Comparison of ENCODE assay signal across 30 mouse cellular contexts in the genomic region with DNA sequence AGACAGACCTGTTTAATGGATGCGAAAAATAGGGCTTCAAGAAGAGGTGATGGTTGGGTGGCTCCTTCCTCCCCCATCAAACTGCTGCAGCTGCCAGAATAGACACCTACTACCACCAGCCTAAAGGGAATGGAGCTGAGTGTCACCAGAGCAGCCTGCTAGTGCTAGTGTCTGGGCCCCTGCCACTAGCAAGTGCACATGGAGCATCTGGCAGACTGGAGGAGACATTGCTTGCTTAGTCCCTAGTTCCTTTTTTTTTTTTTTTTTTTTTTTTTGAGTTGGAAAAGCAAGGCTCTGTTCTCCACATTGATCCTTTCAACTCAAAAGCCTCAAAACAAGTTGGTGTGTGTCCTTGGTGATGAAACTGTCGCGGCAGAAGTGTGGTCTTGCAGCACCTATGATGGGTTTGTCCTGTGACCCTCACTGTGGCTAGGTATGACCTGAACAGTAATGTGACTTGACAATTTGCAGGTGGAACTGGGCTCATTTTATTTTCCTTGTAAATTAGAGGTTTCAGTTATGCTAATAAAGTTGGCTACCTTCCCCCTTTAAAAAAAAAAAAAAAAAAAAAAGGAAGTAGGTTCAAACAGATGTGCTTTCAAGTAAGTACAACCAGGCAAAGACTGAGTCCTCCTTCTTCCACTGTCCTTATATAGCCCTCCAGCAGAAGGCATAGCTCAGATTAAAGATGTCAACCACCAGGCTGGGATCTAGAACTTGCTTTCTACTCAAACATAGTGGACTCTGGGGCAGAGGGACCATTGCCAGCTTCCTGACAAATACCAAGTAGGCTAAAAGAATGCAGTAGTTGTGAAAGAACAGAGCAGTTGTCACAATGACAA. TPM values are rescaled to one million over a fixed set of nuclear protein-coding genes. Genes with fewer than 3 reads are reported as not detected.
A peak's percentile ranks its signal among the peaks of the same experiment; 100 is the strongest.
DNase-seq lines count a peak whose midpoint lies in the region; ATAC-seq and TF ChIP-seq lines count a peak whose summit lies in the region.
"Not testable (repeated sequence)": the region's sequence is repeated elsewhere in the genome, so short reads cannot be mapped to it uniquely, and the experiment has no call there.
"Had no signal": no experiment of that assay in that cellular context is flagged by ENCODE, and none has a peak within 500 bp of the region (broad histone marks: within the 10 kb centered on the region; RNA-seq: fewer than 3 reads in every experiment).

No protein-coding gene starts in this region.

- H3K4me3 ChIP-seq in CH12.LX (replicated peaks in 1 of 3; ENCODE audit: low read depth in 2 of 3, low read length in 2 of 3, poor library complexity in 1 of 3) = peak overlapping the region in 1 of 3 experiments; percentile 28
- H3K4me3 ChIP-seq in liver, postnatal 0 days (ENCODE audit: low read depth, low read length) = not testable (repeated sequence)

- TF ChIP-seq EP300 in CH12.LX (IDR thresholded peaks at IDR 0.05; ENCODE audit: low read length) = peak; percentile 88
- TF ChIP-seq EP300 in liver, postnatal 0 days (IDR thresholded peaks at IDR 0.05; ENCODE audit: low read depth) = not testable (repeated sequence)

- peak overlapping the region; percentile 66; the same call in 1 of the 2 replicates for H3K9ac ChIP-seq in CH12.LX (ENCODE audit: insufficient read depth, low read depth)
- not testable (repeated sequence) for H3K9ac ChIP-seq in liver, postnatal 0 days (replicated peaks)

- WGBS in liver, postnatal 0 days (ENCODE audit: insufficient replicate concordance) = 52% methylated on average over 3 of the region's 3 CpGs

- H3K4me2 ChIP-seq in CH12.LX (ENCODE audit: insufficient read depth, low read depth, poor library complexity, severe bottlenecking) = peak overlapping the region; percentile 88; the same call in 1 of the 2 replicates
- H3K4me2 ChIP-seq in liver, postnatal 0 days (ENCODE audit: low read depth, low read length) = not testable (repeated sequence)

- TF ChIP-seq RAD21 in CH12.LX (IDR thresholded peaks at IDR 0.05; ENCODE audit: low read depth, low read length) = not testable (repeated sequence)

- H3K4me1 ChIP-seq in CH12.LX (ENCODE audit: control insufficient read depth in 1 of 2, insufficient read depth in 2 of 2) = peaks cover 8 to 23% of the 10 kb centered on the region in 2 experiments
- not testable (repeated sequence) for H3K4me1 ChIP-seq in liver, postnatal 0 days (ENCODE audit: insufficient read depth)

- DNase-seq in CD4-positive helper T cell, adult 2 months (ENCODE audit: low read depth, low spot score) = peak; percentile 1
- DNase-seq in CH12.LX (ENCODE audit: extremely low read depth) = peak; percentile 95
- not testable (repeated sequence) for DNase-seq in liver, postnatal 0 days
- DNase-seq in skeletal muscle tissue, adult 2 months (ENCODE audit: low read depth, low spot score) = peak; percentile 1
- peak; percentile 77 for DNase-seq in splenic B cell, adult 2 months (ENCODE audit: low read depth, low spot score)

- dilution Hi-C loops in CH12.LX (cut with MboI; ENCODE audit: extremely low pct_ligation_motif_present, extremely low pct_unique_long_range_greater_than_20kb, low sequenced_read_pairs) = not testable (repeated sequence)

- not testable (repeated sequence) for TF ChIP-seq CTCF in CH12.LX (conservative IDR thresholded peaks at IDR 0.05 in 1 of 2, IDR thresholded peaks at IDR 0.05 in 1 of 2; ENCODE audit: low read depth in 2 of 2, low read length in 2 of 2); liver, postnatal 0 days (IDR thresholded peaks at IDR 0.05; ENCODE audit: low read depth)

- in situ Hi-C loops in CH12.LX (cut with MboI; ENCODE audit: low pct_ligation_motif_present, low pct_unique_long_range_greater_than_20kb, low sequenced_read_pairs) = not testable (repeated sequence)

- not testable (repeated sequence) for H3K27me3 ChIP-seq in CH12.LX (replicated peaks); liver, postnatal 0 days (ENCODE audit: insufficient read depth, low read length); splenic B cell, adult 2 months (ENCODE audit: control insufficient read depth, insufficient read depth, low read length, poor library complexity, severe bottlenecking)

- not testable (repeated sequence) for H3K9me3 ChIP-seq in CH12.LX (replicated peaks; ENCODE audit: low read length); liver, postnatal 0 days (ENCODE audit: low read length)

- H3K36me3 ChIP-seq in CH12.LX (replicated peaks in 1 of 2; ENCODE audit: control insufficient read depth in 1 of 2, insufficient read depth in 1 of 2, low read length in 1 of 2); liver, postnatal 0 days (replicated peaks; ENCODE audit: insufficient read depth, low read length); splenic B cell, adult 2 months (ENCODE audit: control insufficient read depth, insufficient read depth, low read length, poor library complexity, severe bottlenecking): not testable (repeated sequence)

- TF ChIP-seq POLR2A in CH12.LX (IDR thresholded peaks at IDR 0.05; ENCODE audit: low read depth, low read length) = peak; percentile 39; the same call in 1 of the 2 replicates

- H3K79me2 ChIP-seq in CH12.LX (replicated peaks; ENCODE audit: control insufficient read depth, extremely low read depth, insufficient read depth, poor library complexity, severe bottlenecking) = not testable (repeated sequence)

- ATAC-seq in common myeloid progenitor, adult 5-6 weeks (replicated peaks; ENCODE audit: low read depth, poor library complexity, severe bottlenecking) = peak; percentile 58
- ATAC-seq in liver, postnatal 0 days = peak; percentile 41; the same call in 1 of the 2 replicates
- ATAC-seq in monocyte, adult 5-6 weeks (replicated peaks; ENCODE audit: insufficient number of reproducible peaks, low FRiP score, low TSS enrichment, poor library complexity, severe bottlenecking) = peak; percentile 53

- peak overlapping the region; percentile 100 for H3K27ac ChIP-seq in CH12.LX (ENCODE audit: insufficient read depth, low read depth)
- not testable (repeated sequence) for H3K27ac ChIP-seq in liver, postnatal 0 days (ENCODE audit: low read depth)

TF ChIP-seq in CH12.LX, 34 proteins besides CTCF, POLR2A, EP300 and RAD21:
- TF ChIP-seq RCOR1 (conservative IDR thresholded peaks at IDR 0.05; ENCODE audit: low read depth, low read length) = peak; percentile 76
- TF ChIP-seq MYC (IDR thresholded peaks at IDR 0.05; ENCODE audit: low read depth, low read length) = peak; percentile 70; the same call in 1 of the 2 replicates
- peak; percentile 24; the same call in 1 of the 2 replicates for TF ChIP-seq ZMIZ1 (IDR thresholded peaks at IDR 0.05; ENCODE audit: low read depth, low read length)
- peak; percentile 48; the same call in 1 of the 2 replicates for TF ChIP-seq CHD2 (IDR thresholded peaks at IDR 0.05; ENCODE audit: low read length)
- TF ChIP-seq ETS1 (conservative IDR thresholded peaks at IDR 0.05; ENCODE audit: low read depth, low read length) = peak; percentile 57
- peak; percentile 71; the same call in 1 of the 2 replicates for TF ChIP-seq E2F4 (IDR thresholded peaks at IDR 0.05; ENCODE audit: insufficient replicate concordance, low read depth, low read length)
- TF ChIP-seq TBP (conservative IDR thresholded peaks at IDR 0.05; ENCODE audit: low read depth, low read length) = peak; percentile 55
- TF ChIP-seq IRF4 (IDR thresholded peaks at IDR 0.05; ENCODE audit: low read depth, low read length) = peak; percentile 68; the same call in 1 of the 2 replicates
- TF ChIP-seq TCF12 (IDR thresholded peaks at IDR 0.05; ENCODE audit: low read depth, low read length) = peak; percentile 82
- peak; percentile 40; the same call in 1 of the 2 replicates for TF ChIP-seq MAX (IDR thresholded peaks at IDR 0.05; ENCODE audit: low read length)
- peak; percentile 80 for TF ChIP-seq BHLHE40 (IDR thresholded peaks at IDR 0.05; ENCODE audit: low read depth, low read length)
- peak; percentile 91 for TF ChIP-seq ZNF384 (IDR thresholded peaks at IDR 0.05; ENCODE audit: low read depth, low read length)
- peak; percentile 54; the same call in 1 of the 2 replicates for TF ChIP-seq MAFK (IDR thresholded peaks at IDR 0.05; ENCODE audit: insufficient replicate concordance, low read length)
TF ChIP-seq in CH12.LX: peak in this region for 13; not testable (repeated sequence) for 21.

RNA-seq across cellular contexts. Expression of gene AF067061, which starts 3.9 kb away (rescaled TPM):
- total RNA-seq in CH12.LX (2012; rRNA removed) (83.0 and 130 TPM in 2 replicates), CH12.LX (2014; rRNA removed) (41.9 and 48.9 TPM in 2 replicates)
- 33.8 and 34.6 TPM in 2 replicates for polyA plus RNA-seq in CH12.LX (2012; ENCODE audit: insufficient read length, low read depth)
- not detected in 2 replicates for total RNA-seq in common myeloid progenitor, adult 5-6 weeks (2017)
- not detected in 2 replicates for polyA plus RNA-seq in liver, postnatal 0 days (2015; fragmentation: Nextera tagmentation; extraction: Ambion mirVana)
- total RNA-seq in monocyte, adult 5-6 weeks (2017) = not detected in 3 replicates
- total RNA-seq: adrenal gland, adult 2 months; adrenal gland, postnatal 14 days; adrenal gland, postnatal 4 days; forebrain, postnatal 0 days; gastrocnemius, adult 2 months; gastrocnemius, postnatal 14 days; gastrocnemius, postnatal 4 days; heart, adult 18-20 months; heart, postnatal 10 days; heart, postnatal 36 days; hindbrain, postnatal 0 days; MEL had no signal
- polyA plus RNA-seq: adrenal gland, adult 2 months; embryonic facial prominence, embryonic 12.5 days; embryonic facial prominence, embryonic 15.5 days; forebrain, embryonic 11.5 days; forebrain, embryonic 14.5 days; forebrain, postnatal 0 days; frontal cortex, adult 2 months; heart, embryonic 12.5 days; heart, embryonic 15.5 days; hindbrain, embryonic 11.5 days; hindbrain, embryonic 14.5 days; hindbrain, postnatal 0 days; inflammation-experienced regulatory T-cells, adult 6 months; intestine, embryonic 16.5 days had no signal

RNA-seq across cellular contexts. Expression of gene Gm21731, which starts 20.1 kb away (rescaled TPM):
- total RNA-seq in CH12.LX (2012; rRNA removed) (not detected in 2 replicates), CH12.LX (2014; rRNA removed) (not detected in 2 replicates)
- not detected in 2 replicates for polyA plus RNA-seq in CH12.LX (2012; ENCODE audit: insufficient read length, low read depth)
- total RNA-seq in common myeloid progenitor, adult 5-6 weeks (2017) = not detected in 2 replicates
- not detected in 2 replicates for polyA plus RNA-seq in liver, postnatal 0 days (2015; fragmentation: Nextera tagmentation; extraction: Ambion mirVana)
- total RNA-seq in monocyte, adult 5-6 weeks (2017) = not detected in 3 replicates
- total RNA-seq: adrenal gland, adult 2 months; adrenal gland, postnatal 14 days; adrenal gland, postnatal 4 days; forebrain, postnatal 0 days; gastrocnemius, adult 2 months; gastrocnemius, postnatal 14 days; gastrocnemius, postnatal 4 days; heart, adult 18-20 months; heart, postnatal 10 days; heart, postnatal 36 days; hindbrain, postnatal 0 days; MEL had no signal
- polyA plus RNA-seq: adrenal gland, adult 2 months; embryonic facial prominence, embryonic 12.5 days; embryonic facial prominence, embryonic 15.5 days; forebrain, embryonic 11.5 days; forebrain, embryonic 14.5 days; forebrain, postnatal 0 days; frontal cortex, adult 2 months; heart, embryonic 12.5 days; heart, embryonic 15.5 days; hindbrain, embryonic 11.5 days; hindbrain, embryonic 14.5 days; hindbrain, postnatal 0 days; inflammation-experienced regulatory T-cells, adult 6 months; intestine, embryonic 16.5 days had no signal

RNA-seq across cellular contexts. Expression of gene BC147527, which starts 41.2 kb away (rescaled TPM):
- 17.2 and 22.4 TPM in 2 replicates for total RNA-seq in CH12.LX (2012; rRNA removed)
- total RNA-seq in CH12.LX (2014; rRNA removed) = 55.8 and 65.9 TPM in 2 replicates
- 33.6 and 50.1 TPM in 2 replicates for polyA plus RNA-seq in CH12.LX (2012; ENCODE audit: insufficient read length, low read depth)
- 11.0 and 14.2 TPM in 2 replicates for total RNA-seq in common myeloid progenitor, adult 5-6 weeks (2017)
- 0.62 and 0.72 TPM in 2 replicates for polyA plus RNA-seq in liver, postnatal 0 days (2015; fragmentation: Nextera tagmentation; extraction: Ambion mirVana)
- total RNA-seq in monocyte, adult 5-6 weeks (2017) = 24.2 to 71.2 TPM (median 35.6 TPM) in 3 replicates
- total RNA-seq: adrenal gland, adult 2 months; adrenal gland, postnatal 14 days; adrenal gland, postnatal 4 days; forebrain, postnatal 0 days; gastrocnemius, adult 2 months; gastrocnemius, postnatal 14 days; gastrocnemius, postnatal 4 days; heart, adult 18-20 months; heart, postnatal 10 days; hindbrain, postnatal 0 days; MEL had no signal
- polyA plus RNA-seq: adrenal gland, adult 2 months; embryonic facial prominence, embryonic 12.5 days; heart, embryonic 12.5 days; hindbrain, embryonic 14.5 days had no signal

RNA-seq across cellular contexts. Expression of gene Gm21762, which starts 43.3 kb away (rescaled TPM):
- 1.4 and 2.4 TPM in 2 replicates for total RNA-seq in CH12.LX (2012; rRNA removed)
- 20.0 and 20.3 TPM in 2 replicates for total RNA-seq in CH12.LX (2014; rRNA removed)
- polyA plus RNA-seq in CH12.LX (2012; ENCODE audit: insufficient read length, low read depth) = 11.1 and 16.4 TPM in 2 replicates
- not detected in 2 replicates for total RNA-seq in common myeloid progenitor, adult 5-6 weeks (2017)
- not detected in 2 replicates for polyA plus RNA-seq in liver, postnatal 0 days (2015; fragmentation: Nextera tagmentation; extraction: Ambion mirVana)
- total RNA-seq in monocyte, adult 5-6 weeks (2017) = not detected in 3 replicates
- total RNA-seq: adrenal gland, adult 2 months; adrenal gland, postnatal 14 days; adrenal gland, postnatal 4 days; forebrain, postnatal 0 days; gastrocnemius, adult 2 months; gastrocnemius, postnatal 14 days; gastrocnemius, postnatal 4 days; heart, adult 18-20 months; heart, postnatal 10 days; heart, postnatal 36 days; hindbrain, postnatal 0 days; MEL had no signal
- polyA plus RNA-seq: adrenal gland, adult 2 months; embryonic facial prominence, embryonic 12.5 days; embryonic facial prominence, embryonic 15.5 days; forebrain, embryonic 11.5 days; forebrain, embryonic 14.5 days; forebrain, postnatal 0 days; frontal cortex, adult 2 months; heart, embryonic 12.5 days; heart, embryonic 15.5 days; hindbrain, embryonic 11.5 days; hindbrain, embryonic 14.5 days; hindbrain, postnatal 0 days; inflammation-experienced regulatory T-cells, adult 6 months; intestine, embryonic 16.5 days had no signal

RNA-seq across cellular contexts. Expression of gene Tcstv3, which starts 57.6 kb away (rescaled TPM):
- total RNA-seq in CH12.LX (2012; rRNA removed) (not detected in 2 replicates), CH12.LX (2014; rRNA removed) (not detected in 2 replicates)
- not detected in 2 replicates for polyA plus RNA-seq in CH12.LX (2012; ENCODE audit: insufficient read length, low read depth)
- not detected in 2 replicates for total RNA-seq in common myeloid progenitor, adult 5-6 weeks (2017)
- polyA plus RNA-seq in liver, postnatal 0 days (2015; fragmentation: Nextera tagmentation; extraction: Ambion mirVana) = not detected in 2 replicates
- total RNA-seq in monocyte, adult 5-6 weeks (2017) = not detected in 3 replicates
- total RNA-seq: adrenal gland, adult 2 months; adrenal gland, postnatal 14 days; adrenal gland, postnatal 4 days; forebrain, postnatal 0 days; gastrocnemius, adult 2 months; gastrocnemius, postnatal 14 days; gastrocnemius, postnatal 4 days; heart, adult 18-20 months; heart, postnatal 10 days; heart, postnatal 36 days; hindbrain, postnatal 0 days; MEL had no signal
- polyA plus RNA-seq: adrenal gland, adult 2 months; embryonic facial prominence, embryonic 12.5 days; embryonic facial prominence, embryonic 15.5 days; forebrain, embryonic 11.5 days; forebrain, embryonic 14.5 days; forebrain, postnatal 0 days; frontal cortex, adult 2 months; heart, embryonic 12.5 days; heart, embryonic 15.5 days; hindbrain, embryonic 11.5 days; hindbrain, embryonic 14.5 days; hindbrain, postnatal 0 days; inflammation-experienced regulatory T-cells, adult 6 months; intestine, embryonic 16.5 days had no signal

Comparison
In these comparisons a context has a peak if more than half of its experiments do, and no peak if none do; other contexts are left out.
1. RNA of gene AF067061, which starts 3.9 kb away (total RNA-seq): 41.9 to 130 TPM in CH12.LX; not detected in common myeloid progenitor, adult 5-6 weeks and not detected in monocyte, adult 5-6 weeks; every median in the first group is over 10 times any median in the second.
2. Peak in every context shown above with its lines, with median percentiles within 50 percentile points of each other: ATAC-seq.